Comparison of ENCODE assay signal across 24 mouse cellular contexts in the genomic region with DNA sequence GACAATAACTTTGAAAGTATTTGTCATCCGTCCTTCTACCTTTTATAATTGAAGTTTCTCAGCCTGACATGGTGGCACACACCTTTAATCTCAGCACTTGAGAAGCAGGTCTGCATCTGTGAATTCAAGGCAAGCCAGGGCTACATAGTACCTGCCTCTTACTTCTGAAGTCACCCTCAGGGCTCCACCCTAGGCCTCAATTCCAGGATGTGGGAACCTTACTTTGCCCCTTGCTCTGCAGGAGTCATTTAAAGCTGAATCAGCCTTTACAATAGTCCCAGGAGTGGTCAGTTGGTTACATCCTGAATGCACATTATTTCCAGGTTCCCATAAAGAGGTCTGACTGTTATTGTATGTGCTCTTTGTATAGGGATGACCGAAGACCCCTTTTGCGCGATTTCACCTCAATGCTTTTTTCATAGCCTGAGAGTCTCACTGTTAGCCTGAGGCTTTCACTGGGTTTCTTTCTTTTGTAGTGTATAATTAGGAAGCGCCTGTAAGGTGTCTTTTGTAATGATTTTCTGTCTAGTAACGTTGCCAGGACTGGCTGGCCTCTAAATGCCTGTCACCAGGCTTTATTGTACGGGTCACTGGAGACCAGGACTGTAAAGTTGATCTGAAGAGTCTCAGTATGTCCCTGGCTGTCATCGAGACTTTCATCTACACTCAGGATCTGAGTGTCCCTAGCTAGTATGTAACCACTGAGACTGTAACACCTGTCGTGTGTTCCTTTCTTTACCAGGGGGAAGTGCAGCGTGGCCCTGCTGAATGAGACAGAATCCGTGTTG. TPM values are rescaled to one million over a fixed set of nuclear protein-coding genes. Genes with fewer than 3 reads are reported as not detected.
A peak's percentile ranks its signal among the peaks of the same experiment; 100 is the strongest.
DNase-seq lines count a peak whose midpoint lies in the region; ATAC-seq and TF ChIP-seq lines count a peak whose summit lies in the region.
"Had no signal": no experiment of that assay in that cellular context is flagged by ENCODE, and none has a peak within 500 bp of the region (broad histone marks: within the 10 kb centered on the region; RNA-seq: fewer than 3 reads in every experiment).

No protein-coding gene starts in this region.

- H3K36me3 ChIP-seq in hindbrain, embryonic 14.5 days (replicated peaks; ENCODE audit: control insufficient read depth, insufficient read depth), result peaks cover 8% of the 10 kb centered on the region
- peaks cover 13% of the 10 kb centered on the region; the same call in 1 of the 2 replicates for H3K36me3 ChIP-seq in hindbrain, embryonic 12.5 days
- peaks cover 3% of the 10 kb centered on the region; the same call in 1 of the 2 replicates for H3K36me3 ChIP-seq in midbrain, embryonic 15.5 days (replicated peaks)
- no peaks in the 10 kb centered on the region for H3K36me3 ChIP-seq in heart, adult 2 months (ENCODE audit: control insufficient read depth, insufficient read depth, low read length)

- no peaks in the 10 kb centered on the region for H3K79me2 ChIP-seq in heart, adult 2 months (replicated peaks; ENCODE audit: control insufficient read depth, insufficient read depth, low read length)

- no peak overlapping the region for H3K4me2 ChIP-seq in hindbrain, embryonic 14.5 days (replicated peaks)
- no peak overlapping the region for H3K4me2 ChIP-seq in hindbrain, embryonic 12.5 days (replicated peaks)
- no peak overlapping the region for H3K4me2 ChIP-seq in midbrain, embryonic 15.5 days
- H3K4me2 ChIP-seq: embryonic facial prominence, embryonic 15.5 days; heart, embryonic 13.5 days; kidney, embryonic 15.5 days had no signal

- H3K9ac ChIP-seq in hindbrain, embryonic 14.5 days, result no peak overlapping the region
- H3K9ac ChIP-seq in hindbrain, embryonic 12.5 days, result no peak overlapping the region
- H3K9ac ChIP-seq in midbrain, embryonic 15.5 days, result no peak overlapping the region
- H3K9ac ChIP-seq in heart, adult 2 months (ENCODE audit: low read depth, low read length), result no peak overlapping the region
- H3K9ac ChIP-seq: embryonic facial prominence, embryonic 15.5 days; heart, embryonic 13.5 days; kidney, embryonic 15.5 days had no signal

- TF ChIP-seq POLR2A in heart, adult 2 months (IDR thresholded peaks at IDR 0.05; ENCODE audit: insufficient read depth, low read depth, low read length), result no peak

- H3K9me3 ChIP-seq in hindbrain, embryonic 14.5 days (ENCODE audit: control insufficient read depth, low read length), result no peaks in the 10 kb centered on the region
- H3K9me3 ChIP-seq in hindbrain, embryonic 12.5 days (replicated peaks), result no peaks in the 10 kb centered on the region
- H3K9me3 ChIP-seq in midbrain, embryonic 15.5 days, result no peaks in the 10 kb centered on the region
- H3K9me3 ChIP-seq: embryonic facial prominence, embryonic 15.5 days; G1E; heart, embryonic 13.5 days; kidney, embryonic 15.5 days had no signal

- TF ChIP-seq CTCF in heart, adult 2 months (IDR thresholded peaks at IDR 0.05), result no peak

- H3K27ac ChIP-seq in hindbrain, embryonic 14.5 days, result peak overlapping the region; percentile 2; the same call in 1 of the 2 replicates
- no peak overlapping the region for H3K27ac ChIP-seq in hindbrain, embryonic 12.5 days
- 0 out of 2 replicates have a peak overlapping the region, but pooled peaks have one; percentile 2 for H3K27ac ChIP-seq in midbrain, embryonic 15.5 days
- no peak overlapping the region for H3K27ac ChIP-seq in heart, adult 2 months
- H3K27ac ChIP-seq: embryonic facial prominence, embryonic 15.5 days; heart, embryonic 13.5 days; kidney, embryonic 15.5 days; macrophage had no signal

- 48% methylated on average over 11 of the region's 11 CpGs for WGBS in hindbrain, embryonic 14.5 days
- 55% methylated on average over 11 of the region's 11 CpGs for WGBS in hindbrain, embryonic 12.5 days
- 53% methylated on average over 11 of the region's 11 CpGs for WGBS in midbrain, embryonic 15.5 days
- 94% methylated on average over 11 of the region's 11 CpGs for WGBS in heart, adult 2 months

- DNase-seq in embryo, embryonic 10.5 days (ENCODE audit: low spot score), result peak; percentile 36
- no peak for DNase-seq in embryo, embryonic 11 days
- DNase-seq in hindbrain, embryonic 14.5 days (ENCODE audit: low spot score), result no peak
- DNase-seq in R1 (ENCODE audit: low read depth, low spot score), result peak; percentile 61
- no peak for DNase-seq in cerebellum, postnatal 25 days
- no peak for DNase-seq in heart, adult 2 months
- DNase-seq: adrenal gland, adult 2 months; cerebellum, adult 2 months; cerebellum, postnatal 36 days; gastrocnemius, postnatal 14 days; heart, adult 18-20 months; heart, postnatal 14 days; kidney, adult 11 months; layer of hippocampus, postnatal 36 days; spleen, adult 18-20 months; thymus, postnatal 25 days had no signal

- intact Hi-C loops in heart, adult 2 months (cut with DNase I), result no loop called here

- TF ChIP-seq EP300 in heart, adult 2 months (IDR thresholded peaks at IDR 0.05; ENCODE audit: insufficient read depth, low read depth, low read length), result no peak

- no peaks in the 10 kb centered on the region; the same call in 1 of the 2 replicates for H3K4me1 ChIP-seq in hindbrain, embryonic 14.5 days (replicated peaks; ENCODE audit: control insufficient read depth, insufficient read depth, low read length)
- H3K4me1 ChIP-seq in hindbrain, embryonic 12.5 days, result peaks cover 4% of the 10 kb centered on the region; the same call in 1 of the 2 replicates
- peaks cover 11% of the 10 kb centered on the region; the same call in 1 of the 2 replicates for H3K4me1 ChIP-seq in midbrain, embryonic 15.5 days
- H3K4me1 ChIP-seq in heart, adult 2 months (ENCODE audit: control insufficient read depth, insufficient read depth, low read length), result no peaks in the 10 kb centered on the region
- H3K4me1 ChIP-seq: embryonic facial prominence, embryonic 15.5 days; heart, embryonic 13.5 days; kidney, embryonic 15.5 days had no signal

- H3K4me3 ChIP-seq in hindbrain, embryonic 14.5 days (replicated peaks; ENCODE audit: low read length), result no peak overlapping the region
- H3K4me3 ChIP-seq in hindbrain, embryonic 12.5 days, result no peak overlapping the region
- no peak overlapping the region for H3K4me3 ChIP-seq in midbrain, embryonic 15.5 days
- H3K4me3 ChIP-seq in heart, adult 2 months, result no peak overlapping the region
- H3K4me3 ChIP-seq: embryonic facial prominence, embryonic 15.5 days; heart, embryonic 13.5 days; kidney, embryonic 15.5 days had no signal

- no peaks in the 10 kb centered on the region for H3K27me3 ChIP-seq in hindbrain, embryonic 14.5 days (ENCODE audit: control insufficient read depth, insufficient read depth, low read length)
- no peaks in the 10 kb centered on the region for H3K27me3 ChIP-seq in hindbrain, embryonic 12.5 days
- H3K27me3 ChIP-seq in midbrain, embryonic 15.5 days (replicated peaks), result no peaks in the 10 kb centered on the region
- H3K27me3 ChIP-seq in heart, adult 2 months (ENCODE audit: control insufficient read depth, insufficient read depth, low read length), result no peaks in the 10 kb centered on the region
- H3K27me3 ChIP-seq: embryonic facial prominence, embryonic 15.5 days; heart, embryonic 13.5 days; kidney, embryonic 15.5 days; Patski had no signal

- no peak for ATAC-seq in hindbrain, embryonic 14.5 days (ENCODE audit: low FRiP score)
- ATAC-seq in hindbrain, embryonic 12.5 days (ENCODE audit: low FRiP score), result no peak
- ATAC-seq in midbrain, embryonic 15.5 days (replicated peaks), result peak; percentile 80
- ATAC-seq: Patski had no signal

RNA-seq across cellular contexts. Expression of a gene that starts 47.3 kb away (rescaled TPM):
- 34.3 and 34.8 TPM in 2 replicates for polyA plus RNA-seq in hindbrain, embryonic 14.5 days (2014; fragmentation: Nextera tagmentation; extraction: Ambion mirVana)
- 43.4 and 46.4 TPM in 2 replicates for polyA plus RNA-seq in hindbrain, embryonic 12.5 days (2016; fragmentation: Nextera tagmentation; extraction: Ambion mirVana)
- polyA plus RNA-seq in midbrain, embryonic 15.5 days (2015; fragmentation: Nextera tagmentation; extraction: Ambion mirVana), result 32.9 and 35.8 TPM in 2 replicates
- total RNA-seq in heart, adult 2 months (2021), result 10 to 100 TPM; 17.5 to 20.1 TPM
- polyA plus RNA-seq in heart, adult 2 months (2012; rRNA removed), result 15.1 and 19.2 TPM in 2 replicates

Comparison
In these comparisons a context has a peak if more than half of its experiments do, and no peak if none do; other contexts are left out.
1. DNase-seq: peak in embryo, embryonic 10.5 days (single experiment) and R1 (single experiment); none in embryo, embryonic 11 days (single experiment), hindbrain, embryonic 14.5 days (single experiment), cerebellum, postnatal 25 days (0 of 2) and heart, adult 2 months (0 of 2).
2. H3K27ac ChIP-seq: peak in hindbrain, embryonic 14.5 days (single experiment) and midbrain, embryonic 15.5 days (single experiment); none in hindbrain, embryonic 12.5 days (single experiment) and heart, adult 2 months (single experiment).